Mouse (Mus musculus): ENCODE results near the gene Dnajb2.

The Dnajb2 gene

DNA sequence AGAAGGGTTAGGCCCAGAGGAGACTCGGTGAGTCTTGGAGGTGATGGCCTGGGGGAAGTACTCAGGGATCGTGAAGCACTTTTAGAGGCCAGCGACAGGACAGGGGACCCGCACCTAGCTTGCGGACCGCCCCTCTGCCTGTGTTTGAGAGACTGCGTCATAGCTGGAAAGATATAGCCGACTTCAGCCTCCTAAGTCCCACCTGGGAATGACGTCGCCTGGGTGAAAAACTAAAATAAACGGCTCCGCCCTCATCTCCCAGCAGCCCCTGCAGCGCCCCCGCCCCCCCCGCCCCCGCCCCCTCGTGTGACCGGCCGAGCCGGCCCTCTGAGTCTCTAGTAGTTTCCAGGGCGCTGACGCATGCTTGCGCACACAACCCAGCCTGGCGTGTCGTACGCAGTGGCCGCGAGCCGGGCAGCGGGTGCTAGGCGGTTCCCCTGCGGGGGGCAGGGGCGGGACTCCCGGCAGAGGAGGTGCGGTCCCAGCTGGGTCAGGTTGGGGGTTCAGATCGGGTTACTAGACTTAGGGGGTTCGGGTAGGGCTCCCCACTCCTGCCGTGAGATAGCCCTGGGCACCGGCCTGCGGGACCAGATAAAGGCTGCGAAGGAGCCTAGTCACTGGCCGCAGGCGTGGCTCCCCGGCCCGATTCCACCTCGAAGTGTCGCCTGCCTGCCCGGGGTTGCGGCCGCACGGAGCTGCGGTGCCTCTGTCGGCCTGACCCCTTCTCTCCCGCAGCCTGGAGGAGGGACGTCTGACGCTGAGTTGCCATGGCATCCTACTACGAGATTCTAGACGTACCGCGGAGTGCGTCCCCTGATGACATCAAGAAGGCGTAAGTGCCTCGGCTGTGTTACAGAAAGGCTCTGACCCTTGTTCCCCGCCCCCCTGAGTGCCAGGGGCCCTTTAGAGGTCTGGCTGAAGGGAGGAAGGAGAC lies at the start of gene Dnajb2:
TSS of gene Dnajb2 (plus strand) at position 290 of the 934 bp plus-strand sequence.
- DNase-seq (ENCODE audit: extremely low read depth, insufficient read length, low spot score) = peak; percentile 88

GRCm38 (mm10) chr1:75187126-75187525 lies 49.1 kb upstream of the Dnajb2 start:
- no peak for DNase-seq (ENCODE audit: extremely low read depth, insufficient read length, low spot score)

DNA sequence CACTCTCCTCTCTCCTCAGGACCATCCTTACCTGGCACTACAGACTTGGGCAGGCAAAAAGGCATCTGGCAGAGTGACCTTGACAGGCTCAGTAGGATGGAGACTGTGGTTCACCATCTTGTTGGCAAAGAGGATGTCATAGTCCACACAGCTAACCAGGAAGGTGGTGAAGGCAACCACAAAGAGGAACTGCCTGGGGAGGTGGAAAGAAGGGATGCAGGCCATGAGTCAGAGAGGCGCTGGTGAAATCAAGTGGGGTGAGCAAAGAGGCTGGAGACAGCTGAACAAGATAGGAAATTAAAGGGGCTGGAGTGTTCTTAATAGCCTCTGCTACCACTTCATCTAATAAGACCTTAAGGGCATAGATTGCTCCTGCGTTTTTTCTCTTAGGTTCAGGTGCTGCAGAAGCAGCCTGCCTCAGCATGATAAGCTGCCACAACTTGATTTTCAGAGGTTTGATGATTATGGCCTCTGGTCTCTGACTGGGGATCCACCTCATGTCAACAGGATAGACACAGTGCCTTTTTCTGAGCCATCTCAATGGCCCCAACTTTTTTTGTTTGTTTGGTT lies 48.2 kb upstream of the Dnajb2 start:
- DNase-seq (ENCODE audit: extremely low read depth, insufficient read length, low spot score) = no peak

DNA sequence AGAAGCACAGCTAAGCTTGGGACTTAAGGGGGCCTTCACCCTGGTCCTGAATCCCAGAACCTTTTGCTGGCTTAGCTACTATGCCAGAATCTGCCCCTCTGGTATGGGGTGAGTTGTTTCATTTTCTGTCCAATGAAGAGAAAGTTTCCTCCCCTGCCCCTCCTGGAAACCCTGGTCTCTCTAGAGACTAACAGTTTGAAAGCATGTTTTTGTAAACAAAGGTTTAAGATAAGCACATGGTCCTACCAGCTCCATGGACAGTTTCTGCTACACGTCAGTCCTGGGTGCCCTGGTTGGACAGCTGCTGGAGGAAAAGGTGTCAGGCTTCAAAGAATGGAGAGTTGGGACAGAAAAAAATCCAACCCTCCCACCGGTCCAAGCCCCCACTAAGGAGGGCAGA lies 45.6 kb upstream of the Dnajb2 start:
- DNase-seq (ENCODE audit: extremely low read depth, insufficient read length, low spot score) = no peak

GRCm38 (mm10) chr1:75191258-75191621 lies 45.0 kb upstream of the Dnajb2 start:
- no peak for DNase-seq (ENCODE audit: extremely low read depth, insufficient read length, low spot score)

GRCm38 (mm10) chr1:75191622-75192402 lies 44.4 kb upstream of the Dnajb2 start, which contains the start of the genes Ankzf1 and Atg9a:
Gene Ankzf1 (plus strand): TSS chr1:75192151.
Gene Atg9a (minus strand): TSS chr1:75192196.
- peak; percentile 97 for DNase-seq (ENCODE audit: extremely low read depth, insufficient read length, low spot score)

DNA sequence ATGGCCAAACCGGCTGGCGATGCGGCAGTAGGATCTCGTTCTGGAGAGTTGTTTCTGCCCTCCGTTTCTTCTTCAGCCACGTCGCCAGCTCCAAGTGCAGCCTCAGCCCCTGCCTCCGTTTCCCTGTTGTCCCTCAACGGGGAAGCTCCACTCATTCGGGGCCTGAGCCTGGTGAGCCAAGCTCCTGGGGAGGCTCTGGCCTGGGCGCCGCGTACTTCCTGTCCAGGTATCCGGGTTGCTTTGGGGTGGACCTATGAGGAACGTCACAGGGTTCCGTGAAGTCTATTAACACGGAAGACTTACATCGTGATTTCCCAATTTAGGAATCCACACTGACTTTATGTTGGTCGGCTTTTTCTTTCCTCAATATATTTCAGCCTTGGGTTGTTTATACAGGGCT lies 43.8 kb upstream of the Dnajb2 start:
- no peak for DNase-seq (ENCODE audit: extremely low read depth, insufficient read length, low spot score)

- DNase-seq (ENCODE audit: extremely low read depth, insufficient read length, low spot score) = no peak
Measured at GRCm38 (mm10) chr1:75201236-75201635, 35.0 kb upstream of the Dnajb2 start.

GRCm38 (mm10) chr1:75208967-75209678 lies 27.1 kb upstream of the Dnajb2 start:
- DNase-seq (ENCODE audit: extremely low read depth, insufficient read length, low spot score) = no peak

DNA sequence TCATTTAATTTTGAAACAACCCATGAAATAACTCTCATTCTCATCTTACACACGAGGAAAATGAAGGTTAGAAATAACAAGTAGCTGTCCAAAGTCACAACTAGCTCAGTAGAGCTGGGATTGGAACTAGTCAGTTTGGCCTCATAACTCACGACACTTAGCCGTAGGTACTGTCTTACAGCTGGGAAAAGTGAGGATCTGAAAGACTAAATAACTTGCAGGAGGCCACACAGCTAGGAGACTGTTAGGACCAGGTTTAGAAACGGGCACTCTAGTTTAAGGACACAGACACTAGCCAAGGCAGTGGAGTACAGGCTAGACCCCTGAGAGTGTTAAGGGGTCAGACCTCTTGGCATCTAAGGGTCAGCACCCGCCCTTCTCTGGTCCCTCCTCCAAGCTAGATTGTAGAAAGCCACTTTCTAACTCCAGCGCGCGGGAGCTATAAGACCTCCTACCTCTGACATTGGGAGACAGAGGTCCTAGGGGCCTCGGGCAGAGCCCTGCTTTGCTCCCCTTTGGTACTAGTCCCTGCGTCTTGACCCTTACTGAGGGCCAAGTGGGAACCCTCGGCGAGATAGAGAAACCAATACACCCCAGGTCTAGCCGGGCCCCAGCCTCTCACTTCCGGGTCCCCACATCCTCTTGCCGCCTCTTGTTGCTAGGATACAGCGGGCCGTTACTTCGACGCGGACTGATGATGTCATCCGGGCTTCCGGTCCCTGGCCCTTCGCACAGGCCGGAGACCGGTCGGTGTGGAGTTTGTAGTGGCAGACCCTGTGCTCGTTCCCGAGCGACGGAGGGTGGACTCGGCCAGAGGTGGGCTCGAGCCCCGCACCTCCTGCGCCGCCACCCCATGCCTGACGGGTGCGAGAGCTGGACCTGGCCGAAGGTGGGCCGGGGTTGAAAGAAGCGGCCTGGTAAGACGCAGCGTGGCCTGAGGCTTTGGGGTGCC lies 25.8 kb upstream of the Dnajb2 start, which contains the start of the genes Glb1l and Stk16:
TSS of gene Glb1l (minus strand) at position 678 of the 952 bp plus-strand sequence.
TSS of gene Stk16 (plus strand) at position 703 of the 952 bp plus-strand sequence.
- peak; percentile 92 for DNase-seq (ENCODE audit: extremely low read depth, insufficient read length, low spot score)

DNA sequence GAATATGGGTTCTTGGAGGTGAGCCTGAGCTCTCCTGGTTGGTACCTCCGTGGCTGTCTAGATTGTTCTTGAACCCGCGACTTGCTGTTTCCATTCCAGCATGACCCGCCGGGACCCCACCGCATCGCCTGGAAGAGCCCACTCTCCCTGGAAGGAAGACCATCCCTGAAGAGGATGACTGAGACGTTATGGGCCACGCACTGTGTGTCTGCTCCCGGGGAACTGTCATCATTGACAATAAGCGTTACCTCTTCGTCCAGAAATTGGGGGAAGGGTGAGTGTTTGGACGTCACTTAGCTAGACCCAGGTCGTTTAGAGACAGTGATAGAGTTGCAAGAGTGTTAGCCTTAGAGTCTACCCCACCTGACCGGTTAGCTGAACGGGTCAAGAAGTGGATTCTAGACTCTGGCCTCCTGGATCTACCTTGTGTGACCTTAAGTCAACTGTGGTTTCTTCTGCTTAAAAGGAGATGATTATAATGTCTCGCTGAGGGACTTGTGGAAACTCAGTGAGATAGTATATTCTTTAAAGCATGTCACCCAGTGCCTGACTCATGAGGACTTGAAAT lies 25.0 kb upstream of the Dnajb2 start:
- DNase-seq (ENCODE audit: extremely low read depth, insufficient read length, low spot score) = no peak

DNA sequence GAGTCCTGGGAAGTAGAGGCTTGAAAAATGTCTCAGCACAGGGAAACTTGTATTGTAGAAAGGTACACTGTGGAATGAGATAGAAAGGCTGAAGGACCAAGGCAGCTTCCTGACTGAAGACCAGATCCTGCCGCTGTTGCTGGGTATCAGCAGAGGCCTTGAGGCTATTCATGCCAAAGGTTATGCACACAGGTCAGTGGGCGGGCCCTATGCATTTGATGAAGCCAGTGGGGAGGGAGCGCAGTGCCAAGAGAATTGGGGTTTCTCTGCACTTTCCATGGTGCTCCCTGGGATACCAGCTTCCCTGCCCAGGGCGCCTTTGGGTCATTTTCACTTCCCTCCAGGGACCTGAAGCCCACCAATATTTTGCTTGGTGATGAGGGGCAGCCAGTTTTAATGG lies 23.7 kb upstream of the Dnajb2 start:
- DNase-seq (ENCODE audit: extremely low read depth, insufficient read length, low spot score) = no peak

- no peak for DNase-seq (ENCODE audit: extremely low read depth, insufficient read length, low spot score)
Measured at GRCm38 (mm10) chr1:75213096-75213495, 23.1 kb upstream of the Dnajb2 start.

DNA sequence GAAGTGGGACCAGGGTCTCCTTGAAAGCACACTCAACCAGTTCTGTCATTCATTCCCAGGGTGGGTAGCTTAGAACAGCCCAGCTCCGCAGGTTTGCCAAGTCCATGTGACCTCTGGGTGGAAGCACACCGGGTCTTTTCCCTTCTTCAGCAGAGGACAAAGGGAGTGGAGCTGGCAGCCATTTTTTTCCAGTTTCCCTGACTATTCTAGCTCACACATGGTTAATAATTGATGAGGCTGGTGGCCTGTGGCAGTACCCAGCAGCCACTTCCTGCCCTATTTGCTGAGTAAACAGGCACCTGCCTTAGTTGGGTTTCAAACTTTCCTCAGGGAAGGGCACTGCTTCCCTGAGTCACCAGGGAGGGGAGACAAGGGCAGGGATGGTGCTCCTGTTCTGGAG lies 21.8 kb upstream of the Dnajb2 start:
- DNase-seq (ENCODE audit: extremely low read depth, insufficient read length, low spot score) = no peak

DNA sequence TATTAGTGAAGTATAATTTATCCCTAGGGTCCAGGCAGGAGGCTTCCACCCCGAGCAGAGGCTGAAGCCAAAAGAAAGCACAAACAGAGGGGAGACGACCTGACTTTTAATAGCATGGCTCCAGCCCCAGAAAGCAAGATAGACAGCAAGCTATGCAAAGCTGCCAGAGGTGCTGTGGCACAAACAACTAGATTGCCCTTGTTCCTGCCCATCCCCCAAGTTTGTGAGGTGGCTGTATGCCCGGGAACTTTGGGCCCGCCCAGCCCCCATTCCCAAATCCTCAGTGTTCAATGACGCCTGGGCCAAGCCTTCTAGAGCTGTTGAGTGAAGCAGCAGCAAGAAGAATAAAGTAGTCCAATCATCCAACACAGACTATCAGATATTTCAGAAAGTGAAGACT lies 21.3 kb upstream of the Dnajb2 start:
- DNase-seq (ENCODE audit: extremely low read depth, insufficient read length, low spot score) = no peak

DNA sequence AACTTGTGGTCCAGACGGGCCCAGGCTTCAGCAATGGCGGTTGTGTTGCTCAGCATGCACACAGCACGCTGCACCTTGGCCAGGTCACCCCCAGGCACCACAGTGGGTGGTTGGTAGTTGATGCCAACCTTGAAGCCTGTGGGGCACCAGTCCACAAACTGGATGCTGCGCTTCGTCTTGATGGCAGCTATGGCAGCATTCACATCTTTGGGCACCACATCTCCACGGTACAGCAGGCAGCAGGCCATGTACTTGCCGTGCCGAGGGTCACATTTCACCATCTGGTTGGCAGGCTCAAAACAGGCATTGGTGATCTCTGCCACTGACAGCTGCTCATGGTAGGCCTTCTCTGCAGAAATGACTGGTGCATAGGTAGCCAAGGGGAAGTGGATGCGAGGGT lies 20.4 kb upstream of the Dnajb2 start:
- no peak for DNase-seq (ENCODE audit: extremely low read depth, insufficient read length, low spot score)

GRCm38 (mm10) chr1:75216797-75217585 lies 19.2 kb upstream of the Dnajb2 start:
- DNase-seq (ENCODE audit: extremely low read depth, insufficient read length, low spot score) = no peak

- DNase-seq (ENCODE audit: extremely low read depth, insufficient read length, low spot score) = no peak
Measured at GRCm38 (mm10) chr1:75217893-75218226, 18.3 kb upstream of the Dnajb2 start.
